Mouse (Mus musculus) left cerebral cortex, postnatal 25 days (tissue): ENCODE measurements around the gene Tollip. TPM values are rescaled to one million over a fixed set of nuclear protein-coding genes. Genes with fewer than 3 reads are reported as not detected.
"Not testable (repeated sequence)": the region's sequence is repeated elsewhere in the genome, so short reads cannot be mapped to it uniquely, and the experiment has no call there.

Source experiments
- DNase-seq, 2 experiments: peaks; one replicate each; pipeline ENCODE4 v3.0.0; 2022; ENCODE audit warnings: low spot score in 2 of 2, mixed read lengths in 1 of 2
- intact Hi-C: fragments of 180-260 bp; cut with DNase I; formaldehyde crosslinking; loops from one replicate; pipeline ENCODE4 v1.15.1; 2025
- total RNA-seq, 2 experiments: library from RNA; stranded (reverse); gene quantifications; 2 replicates each; pipeline ENCODE4 v1.2.3; 2021

Gene Tollip
- total RNA-seq, 2 experiments from 2014 or later: 138 to 140 TPM

GRCm38 (mm10) chr7:141943444-141943843, 25.1 kb upstream of the Tollip start:
- intact Hi-C loops: no loop called here
- DNase-seq: no peak

- intact Hi-C loops: no loop called here
- no peak for DNase-seq
Measured at GRCm38 (mm10) chr7:141934951-141935350, 16.6 kb upstream of the Tollip start.

GRCm38 (mm10) chr7:141934128-141934898, 16.0 kb upstream of the Tollip start:
- intact Hi-C loops: no loop called here
- DNase-seq: no peak

GRCm38 (mm10) chr7:141928642-141929041, 10.3 kb upstream of the Tollip start:
- intact Hi-C loops: loop anchor here (1.0 kb wide), 1 partner anchor 26 kb away; no protein-coding TSS in a partner anchor
- peak; percentile 70 to 94 for DNase-seq

GRCm38 (mm10) chr7:141924917-141925316, 6.6 kb upstream of the Tollip start:
- peak; percentile 63 to 69 for DNase-seq
- intact Hi-C loops: no loop called here

- intact Hi-C loops, DNase-seq: not testable (repeated sequence)
Measured at GRCm38 (mm10) chr7:141924121-141924520, 5.8 kb upstream of the Tollip start.

- intact Hi-C loops: no loop called here
- no peak for DNase-seq
Measured at GRCm38 (mm10) chr7:141911305-141911704, 7.0 kb downstream of the Tollip start.

GRCm38 (mm10) chr7:141908591-141908990, 9.7 kb downstream of the Tollip start:
- intact Hi-C loops: no loop called here
- no peak for DNase-seq

GRCm38 (mm10) chr7:141902791-141903190, 15.5 kb downstream of the Tollip start:
- intact Hi-C loops: loop anchor here (1.0 to 2.0 kb wide), 3 partner anchors 26 to 97 kb away; partner anchors contain the start of gene Brsk2

GRCm38 (mm10) chr7:141902269-141902729, 16.0 kb downstream of the Tollip start:
- peak; percentile 98 to 99 for DNase-seq
- intact Hi-C loops: loop anchor here (1.0 to 2.0 kb wide), 3 partner anchors 26 to 97 kb away; partner anchors contain the start of gene Brsk2

More at GRCm38 (mm10) chr7:141902791-141903190, 15.5 kb downstream of the Tollip start:
- DNase-seq: peak in 1 of 2 experiments; percentile 90

GRCm38 (mm10) chr7:141901825-141902224, 16.5 kb downstream of the Tollip start:
- intact Hi-C loops: loop anchor here (1.0 to 2.0 kb wide), 3 partner anchors 26 to 97 kb away; partner anchors contain the start of gene Brsk2
- no peak for DNase-seq

- intact Hi-C loops: no loop called here
- no peak for DNase-seq
Measured at GRCm38 (mm10) chr7:141892151-141892550, 26.2 kb downstream of the Tollip start.

GRCm38 (mm10) chr7:141878813-141879212, 39.5 kb downstream of the Tollip start:
- intact Hi-C loops: no loop called here
- DNase-seq: no peak

GRCm38 (mm10) chr7:141874891-141875290, 43.4 kb downstream of the Tollip start:
- peak in 1 of 2 experiments; percentile 47 for DNase-seq
- intact Hi-C loops: no loop called here

- no peak for DNase-seq
- intact Hi-C loops: no loop called here
Measured at GRCm38 (mm10) chr7:141870553-141870952, 47.8 kb downstream of the Tollip start.

GRCm38 (mm10) chr7:141869644-141870043, 48.7 kb downstream of the Tollip start:
- intact Hi-C loops: no loop called here
- no peak for DNase-seq

- no peak for DNase-seq
- intact Hi-C loops: no loop called here
Measured at GRCm38 (mm10) chr7:141861046-141861445, 57.3 kb downstream of the Tollip start.

- DNase-seq: no peak
Measured at GRCm38 (mm10) chr7:141840354-141840753, 78.0 kb downstream of the Tollip start.

GRCm38 (mm10) chr7:141838779-141839178, 79.5 kb downstream of the Tollip start, which contains the start of gene Muc5b:
Gene Muc5b (plus strand): TSS chr7:141839070.
- intact Hi-C loops: no loop called here
- DNase-seq: no peak

More at GRCm38 (mm10) chr7:141840354-141840753, 78.0 kb downstream of the Tollip start:
- intact Hi-C loops: no loop called here

- intact Hi-C loops: no loop called here
- DNase-seq: no peak
Measured at GRCm38 (mm10) chr7:141836423-141836822, 81.9 kb downstream of the Tollip start.

- intact Hi-C loops: no loop called here
- DNase-seq: no peak
Measured at GRCm38 (mm10) chr7:141835941-141836340, 82.4 kb downstream of the Tollip start.
